Mouse (Mus musculus) monocyte, adult 2 months (primary cell): ENCODE results near the gene Scgb3a1.

Experiments
- DNase-seq, 2 experiments: peaks; one replicate each; pipeline ENCODE4 v3.0.0; 2022; ENCODE audit warnings: low spot score in 2 of 2, low read depth in 1 of 2

Gene Scgb3a1

GRCm38 (mm10) chr11:49713336-49714334 lies 50.2 kb downstream of the Scgb3a1 start:
- DNase-seq, result no peak
